Mouse (Mus musculus): ENCODE measurements at regions not wholly inside any gene's neighbourhood (a gene's known extent, or its start where the extent isn't known, plus 50 kb on each side); places are given as distances from the start of the nearest gene placed in this dataset.

DNA sequence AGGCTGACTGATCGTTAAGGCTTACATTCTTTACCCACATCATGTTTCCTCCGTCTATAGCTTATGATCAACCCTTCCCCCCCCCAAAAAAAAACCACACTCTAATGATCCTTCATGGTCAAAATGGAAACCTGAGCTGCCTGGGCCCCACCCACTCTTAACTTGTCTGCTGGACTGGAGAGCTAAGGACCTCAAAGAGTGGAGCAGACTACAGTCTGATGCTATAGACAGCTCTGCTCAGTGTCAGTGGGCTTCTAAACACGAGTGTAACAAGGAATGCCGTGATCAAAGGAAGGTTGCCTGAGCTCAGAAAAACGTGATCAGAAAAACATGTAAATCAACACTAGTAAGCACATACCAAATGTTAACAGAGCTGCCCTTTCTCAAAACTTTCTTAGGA, 324.7 kb downstream of the Xpnpep1 start:
- WGBS = 33% methylated on average over 5 of the region's 5 CpGs
- no peak overlapping the region for H3K9ac ChIP-seq (replicated peaks)
- no peaks in the 10 kb centered on the region for H3K9me3 ChIP-seq
- no peak overlapping the region for H3K4me2 ChIP-seq
- no peak overlapping the region for H3K27ac ChIP-seq
- ATAC-seq (ENCODE audit: insufficient number of reproducible peaks, insufficient read depth, low FRiP score, low TSS enrichment, low read depth) = no peak
- H3K36me3 ChIP-seq = no peaks in the 10 kb centered on the region
- no peaks in the 10 kb centered on the region for H3K4me1 ChIP-seq (replicated peaks)
- H3K27me3 ChIP-seq = no peaks in the 10 kb centered on the region
- H3K4me3 ChIP-seq (replicated peaks) = no peak overlapping the region

DNA sequence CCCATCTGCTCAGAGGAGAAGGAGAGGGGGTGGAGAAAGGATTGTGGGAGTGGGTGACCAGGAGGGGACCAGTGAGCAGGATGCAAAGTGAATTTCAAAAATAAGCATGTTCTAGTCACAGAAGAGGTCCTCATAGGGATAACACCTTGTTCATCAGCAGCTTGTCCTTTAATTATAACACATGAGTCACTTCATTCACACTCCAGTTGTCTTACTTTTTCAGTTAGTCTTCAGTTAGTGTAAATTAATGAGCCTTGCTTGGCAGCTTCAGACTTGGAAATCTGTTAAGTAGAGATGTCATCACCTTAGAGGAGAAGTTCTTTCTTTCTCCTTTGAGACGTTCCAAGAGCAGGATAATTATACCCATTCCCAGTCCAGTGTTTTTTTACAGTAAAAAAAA, 332.3 kb downstream of the Xpnpep1 start:
- no peak for ATAC-seq (ENCODE audit: insufficient number of reproducible peaks, insufficient read depth, low FRiP score, low TSS enrichment, low read depth)
- Histone ChIP-seq H3K9ac (replicated peaks) (no peak overlapping the region), H3K4me3 (replicated peaks) (no peak overlapping the region), H3K4me2 (no peak overlapping the region), H3K27ac (no peak overlapping the region), H3K27me3 (no peaks in the 10 kb centered on the region), H3K9me3 (no peaks in the 10 kb centered on the region), H3K36me3 (no peaks in the 10 kb centered on the region), H3K4me1 (replicated peaks) (no peaks in the 10 kb centered on the region)
- 65% methylated on average over 1 of the region's 1 CpGs for WGBS

DNA sequence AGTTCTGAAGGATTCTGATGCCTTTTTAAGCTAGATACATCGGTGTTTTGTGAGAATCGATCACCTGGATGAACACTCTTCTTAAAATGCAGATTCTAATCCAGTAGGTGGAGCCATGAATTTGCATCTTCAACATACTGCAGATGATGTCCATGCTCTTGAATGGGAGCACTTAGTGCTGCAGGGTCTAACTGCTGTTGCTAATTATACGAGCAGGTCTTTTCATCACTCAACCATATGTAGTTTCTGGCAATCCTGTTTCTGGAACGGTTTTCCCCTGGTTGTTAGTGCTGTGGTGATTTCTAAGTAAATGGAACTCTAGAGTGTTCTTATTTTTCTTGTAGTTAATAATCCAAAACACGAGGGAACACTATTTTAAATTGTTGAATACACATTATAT, 379.0 kb downstream of the Xpnpep1 start:
- Histone ChIP-seq H3K4me1 (replicated peaks) (no peaks in the 10 kb centered on the region), H3K27me3 (no peaks in the 10 kb centered on the region), H3K4me3 (replicated peaks) (no peak overlapping the region), H3K9ac (replicated peaks) (no peak overlapping the region), H3K4me2 (no peak overlapping the region), H3K27ac (no peak overlapping the region), H3K9me3 (no peaks in the 10 kb centered on the region), H3K36me3 (no peaks in the 10 kb centered on the region)
- no peak for ATAC-seq (ENCODE audit: insufficient number of reproducible peaks, insufficient read depth, low FRiP score, low TSS enrichment, low read depth)
- WGBS = 51% methylated on average over 5 of the region's 5 CpGs

DNA sequence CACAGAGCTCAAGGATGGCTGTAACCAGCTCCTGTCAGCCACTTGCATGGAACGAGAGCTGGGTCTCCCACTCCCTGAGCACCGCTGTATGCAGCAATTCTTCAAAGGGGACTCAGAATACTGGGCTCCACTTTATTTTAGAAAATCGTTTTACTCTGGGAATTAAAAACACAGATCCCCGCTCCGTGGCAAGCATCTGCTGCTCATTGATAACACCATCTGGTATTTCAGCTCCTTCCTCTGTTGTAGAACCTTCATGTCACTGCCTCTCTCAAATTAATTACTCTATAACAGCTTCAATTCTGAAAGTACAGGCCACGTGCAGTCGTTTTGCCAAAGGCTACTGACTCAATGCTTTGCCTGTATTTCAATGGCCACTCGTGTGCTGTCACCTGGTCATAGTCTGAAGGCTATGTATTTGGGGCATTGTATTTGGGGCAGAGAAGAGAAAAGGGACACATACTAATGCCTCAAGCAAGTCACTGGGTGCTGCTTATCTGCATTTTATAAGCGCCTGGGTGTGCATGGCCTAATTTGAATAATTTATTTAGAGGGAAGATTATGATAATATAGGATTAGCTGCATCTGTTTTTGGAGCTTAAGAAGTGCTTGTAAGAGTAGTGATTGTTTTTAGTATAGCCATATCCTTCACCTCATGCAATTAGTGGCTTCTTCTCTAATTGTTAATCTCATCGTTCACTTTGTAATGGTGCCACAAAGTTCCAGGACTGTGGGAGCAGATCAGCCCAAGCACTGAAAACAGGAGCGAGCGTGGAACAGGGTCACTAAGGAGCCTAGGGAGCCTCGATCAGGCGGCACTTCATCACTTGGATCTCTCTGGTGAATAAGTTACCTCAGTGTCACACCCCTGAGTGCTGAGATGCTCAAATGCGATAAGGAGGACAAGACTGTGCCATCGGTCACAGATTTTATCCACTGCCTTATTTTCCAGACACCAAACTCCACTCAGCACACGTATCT, 383.3 kb downstream of the Ins1 start:
- no peak overlapping the region for H3K4me3 ChIP-seq (replicated peaks)
- no peak overlapping the region for H3K27ac ChIP-seq
- ATAC-seq (ENCODE audit: insufficient number of reproducible peaks, insufficient read depth, low FRiP score, low TSS enrichment, low read depth) = no peak
- H3K9me3 ChIP-seq = no peaks in the 10 kb centered on the region
- no peaks in the 10 kb centered on the region for H3K36me3 ChIP-seq
- H3K27me3 ChIP-seq = no peaks in the 10 kb centered on the region
- peaks cover 3% of the 10 kb centered on the region; the same call in 1 of the 2 replicates for H3K4me1 ChIP-seq (replicated peaks)
- H3K9ac ChIP-seq (replicated peaks) = no peak overlapping the region
- no peak overlapping the region for H3K4me2 ChIP-seq
- 48% methylated on average over 17 of the region's 17 CpGs for WGBS

DNA sequence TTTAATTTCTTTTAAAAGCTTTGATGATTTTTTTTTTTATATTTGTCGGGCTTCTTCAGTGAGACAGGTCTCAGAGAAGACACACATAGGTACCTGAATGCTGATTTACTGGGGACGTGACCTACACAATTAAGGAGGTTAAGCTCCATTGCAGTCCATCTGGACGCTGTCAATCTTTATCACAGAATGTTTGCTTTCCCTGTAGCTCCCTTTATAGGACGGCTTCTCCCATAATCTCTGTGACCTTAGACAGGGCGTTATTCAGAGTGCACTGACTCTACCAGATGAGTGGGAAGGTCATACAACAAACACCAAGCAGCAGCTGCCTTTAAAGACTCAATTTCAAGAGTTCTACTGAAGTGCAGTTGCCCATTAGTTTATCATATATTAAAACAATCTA, 376.1 kb downstream of the Ins1 start:
- Histone ChIP-seq H3K9me3 (no peaks in the 10 kb centered on the region), H3K27ac (no peak overlapping the region), H3K27me3 (no peaks in the 10 kb centered on the region), H3K4me1 (replicated peaks) (no peaks in the 10 kb centered on the region), H3K4me3 (replicated peaks) (no peak overlapping the region), H3K4me2 (no peak overlapping the region), H3K9ac (replicated peaks) (no peak overlapping the region), H3K36me3 (no peaks in the 10 kb centered on the region)
- 31% methylated on average over 5 of the region's 5 CpGs for WGBS
- no peak for ATAC-seq (ENCODE audit: insufficient number of reproducible peaks, insufficient read depth, low FRiP score, low TSS enrichment, low read depth)

DNA sequence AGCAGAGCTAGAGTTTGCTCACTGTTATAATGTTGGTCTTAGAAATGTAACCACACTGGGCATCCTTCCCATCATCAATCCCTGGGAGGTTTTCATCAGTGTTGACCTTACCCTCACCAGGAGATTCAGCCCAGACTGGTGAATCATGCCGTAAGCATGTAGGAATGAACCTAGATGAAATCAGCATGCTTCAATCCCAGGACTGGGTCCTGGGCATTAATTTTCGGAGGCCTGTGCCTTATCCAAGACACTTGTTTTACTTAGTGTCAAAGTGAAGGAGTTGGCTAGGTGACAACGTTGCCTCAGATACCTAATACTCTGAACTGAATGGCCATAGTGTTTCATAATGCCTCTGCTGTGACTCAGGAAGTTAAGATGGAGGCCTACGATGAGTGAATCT, 368.4 kb downstream of the Ins1 start:
- Histone ChIP-seq H3K4me2 (no peak overlapping the region), H3K27me3 (no peaks in the 10 kb centered on the region), H3K4me3 (replicated peaks) (no peak overlapping the region), H3K4me1 (replicated peaks) (no peaks in the 10 kb centered on the region), H3K27ac (no peak overlapping the region), H3K36me3 (no peaks in the 10 kb centered on the region), H3K9me3 (no peaks in the 10 kb centered on the region), H3K9ac (replicated peaks) (no peak overlapping the region)
- ATAC-seq (ENCODE audit: insufficient number of reproducible peaks, insufficient read depth, low FRiP score, low TSS enrichment, low read depth) = no peak
- 81% methylated on average over 4 of the region's 4 CpGs for WGBS

DNA sequence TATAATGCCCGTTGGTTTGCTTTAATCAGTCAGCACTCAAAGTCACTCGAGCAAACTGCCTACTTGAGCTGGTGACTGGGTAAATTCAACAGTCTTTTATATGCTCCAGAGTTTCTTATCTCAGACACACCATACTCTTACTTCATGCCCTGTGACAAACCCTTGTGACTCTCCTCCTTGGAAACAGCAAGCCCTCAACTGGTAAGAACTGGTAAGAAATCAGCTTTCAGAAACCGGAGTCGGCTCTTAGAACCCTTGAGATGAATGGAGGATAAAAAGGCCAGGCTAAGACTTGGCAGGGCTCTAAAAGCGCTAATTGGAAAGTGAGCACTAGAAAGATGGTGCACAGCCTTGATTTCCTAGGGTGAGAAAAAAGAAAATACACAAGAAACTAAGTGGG, 360.2 kb downstream of the Ins1 start:
- WGBS = 69% methylated on average over 5 of the region's 5 CpGs
- ATAC-seq (ENCODE audit: insufficient number of reproducible peaks, insufficient read depth, low FRiP score, low TSS enrichment, low read depth) = no peak
- no peaks in the 10 kb centered on the region for H3K27me3 ChIP-seq

DNA sequence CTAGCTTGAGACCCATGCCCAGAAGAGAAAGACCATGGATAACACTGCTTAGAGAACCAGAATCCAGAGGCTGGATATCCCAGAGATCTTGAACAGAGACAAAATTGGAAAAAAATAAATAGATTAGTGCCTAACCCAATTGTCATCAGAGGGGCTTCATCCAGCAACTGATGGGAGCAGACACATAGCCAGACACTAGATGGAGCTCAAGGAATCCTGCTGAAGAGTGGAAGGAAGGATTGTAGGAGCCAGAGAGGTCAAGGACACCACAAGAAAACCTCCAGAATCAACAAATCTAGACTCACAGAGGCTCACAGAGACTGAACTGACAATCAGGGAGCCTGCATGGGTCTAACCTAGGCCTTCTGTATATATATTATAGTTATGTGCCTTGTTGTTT, 359.4 kb downstream of the Ins1 start:
- Histone ChIP-seq H3K4me1 (replicated peaks) (peaks cover 9% of the 10 kb centered on the region), H3K27me3 (no peaks in the 10 kb centered on the region), H3K9me3 (no peaks in the 10 kb centered on the region), H3K36me3 (no peaks in the 10 kb centered on the region), H3K27ac (no peak overlapping the region), H3K4me2 (no peak overlapping the region), H3K9ac (replicated peaks) (no peak overlapping the region), H3K4me3 (replicated peaks) (no peak overlapping the region)
- no peak for ATAC-seq (ENCODE audit: insufficient number of reproducible peaks, insufficient read depth, low FRiP score, low TSS enrichment, low read depth)

More for the DNA sequence above, 360.2 kb downstream of the Ins1 start:
- Histone ChIP-seq H3K4me3 (replicated peaks) (no peak overlapping the region), H3K27ac (no peak overlapping the region), H3K9ac (replicated peaks) (no peak overlapping the region), H3K36me3 (no peaks in the 10 kb centered on the region), H3K9me3 (no peaks in the 10 kb centered on the region), H3K4me2 (no peak overlapping the region), H3K4me1 (replicated peaks) (peaks cover 9% of the 10 kb centered on the region)

DNA sequence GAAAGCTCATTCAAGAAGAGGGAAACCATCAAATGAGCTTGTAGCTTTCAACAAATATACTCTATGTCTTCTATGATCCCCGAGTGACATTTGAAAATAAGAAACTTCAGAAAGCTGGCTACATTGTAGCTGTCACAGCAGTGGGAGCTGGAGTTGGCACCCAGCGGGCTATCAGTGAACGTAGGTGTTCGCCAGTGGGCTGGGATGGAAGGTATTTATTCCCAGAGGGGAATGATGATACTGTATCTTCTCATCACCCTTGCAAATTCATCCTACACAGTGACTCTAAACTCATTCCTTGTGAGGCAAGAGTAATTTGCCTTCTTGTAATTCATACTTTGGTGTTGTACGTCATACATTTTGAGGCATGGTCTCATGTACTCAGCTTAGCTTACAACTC, 349.3 kb downstream of the Ins1 start:
- Histone ChIP-seq H3K4me1 (replicated peaks) (no peaks in the 10 kb centered on the region), H3K9ac (replicated peaks) (no peak overlapping the region), H3K27me3 (no peaks in the 10 kb centered on the region), H3K4me3 (replicated peaks) (no peak overlapping the region), H3K36me3 (no peaks in the 10 kb centered on the region), H3K9me3 (no peaks in the 10 kb centered on the region), H3K4me2 (no peak overlapping the region), H3K27ac (no peak overlapping the region)
- no peak for ATAC-seq (ENCODE audit: insufficient number of reproducible peaks, insufficient read depth, low FRiP score, low TSS enrichment, low read depth)
- WGBS = 88% methylated on average over 5 of the region's 5 CpGs

DNA sequence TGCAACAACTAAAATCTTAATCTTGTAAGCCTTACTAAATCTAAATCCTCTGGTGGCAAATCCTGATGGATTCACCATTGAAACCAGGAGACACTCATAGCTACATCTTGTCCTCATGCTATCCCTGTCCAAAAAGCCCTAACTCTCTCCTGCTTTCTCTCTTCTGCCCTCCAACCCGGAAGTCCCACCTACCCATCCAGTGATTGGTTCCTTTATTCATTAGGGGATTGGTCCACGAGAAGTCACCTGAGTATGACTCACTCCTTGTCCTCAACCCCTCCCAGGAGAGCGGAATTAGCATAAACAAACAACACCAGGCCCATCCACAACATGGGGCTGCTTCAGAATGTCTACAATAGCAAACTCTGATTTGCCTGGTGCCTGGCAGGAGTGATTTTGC, 342.8 kb downstream of the Ins1 start:
- no peak overlapping the region for H3K9ac ChIP-seq (replicated peaks)
- no peak overlapping the region for H3K4me2 ChIP-seq
- WGBS = 69% methylated on average over 3 of the region's 3 CpGs
- no peaks in the 10 kb centered on the region for H3K9me3 ChIP-seq
- ATAC-seq (ENCODE audit: insufficient number of reproducible peaks, insufficient read depth, low FRiP score, low TSS enrichment, low read depth) = no peak
- no peak overlapping the region for H3K27ac ChIP-seq
- H3K4me1 ChIP-seq (replicated peaks) = no peaks in the 10 kb centered on the region
- no peak overlapping the region for H3K4me3 ChIP-seq (replicated peaks)
- H3K36me3 ChIP-seq = no peaks in the 10 kb centered on the region
- H3K27me3 ChIP-seq = no peaks in the 10 kb centered on the region

DNA sequence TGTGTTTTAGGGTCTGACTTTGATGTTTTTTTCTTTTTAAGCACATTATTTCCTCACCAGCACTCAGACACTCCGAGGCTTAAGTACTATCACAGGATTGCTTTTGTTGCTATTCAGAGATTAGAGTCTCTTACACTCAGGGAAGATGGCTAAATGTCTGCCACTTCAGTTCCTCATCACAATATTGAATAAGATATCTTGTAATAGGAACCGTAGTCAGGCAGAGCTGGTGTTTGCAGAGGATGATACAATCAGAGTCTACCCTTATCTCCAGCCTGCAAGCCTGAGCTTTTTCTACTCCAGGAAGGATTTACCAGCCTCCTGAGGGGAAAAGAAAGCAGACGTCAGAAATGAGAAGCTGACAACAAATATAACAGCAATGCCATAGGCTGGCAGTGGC, 336.3 kb downstream of the Ins1 start:
- no peaks in the 10 kb centered on the region for H3K4me1 ChIP-seq (replicated peaks)
- 54% methylated on average over 3 of the region's 3 CpGs for WGBS
- H3K27me3 ChIP-seq = no peaks in the 10 kb centered on the region
- ATAC-seq (ENCODE audit: insufficient number of reproducible peaks, insufficient read depth, low FRiP score, low TSS enrichment, low read depth) = no peak
- H3K36me3 ChIP-seq = no peaks in the 10 kb centered on the region
- H3K9ac ChIP-seq (replicated peaks) = no peak overlapping the region
- no peak overlapping the region for H3K4me2 ChIP-seq
- H3K9me3 ChIP-seq = no peaks in the 10 kb centered on the region
- no peak overlapping the region for H3K4me3 ChIP-seq (replicated peaks)
- no peak overlapping the region for H3K27ac ChIP-seq

DNA sequence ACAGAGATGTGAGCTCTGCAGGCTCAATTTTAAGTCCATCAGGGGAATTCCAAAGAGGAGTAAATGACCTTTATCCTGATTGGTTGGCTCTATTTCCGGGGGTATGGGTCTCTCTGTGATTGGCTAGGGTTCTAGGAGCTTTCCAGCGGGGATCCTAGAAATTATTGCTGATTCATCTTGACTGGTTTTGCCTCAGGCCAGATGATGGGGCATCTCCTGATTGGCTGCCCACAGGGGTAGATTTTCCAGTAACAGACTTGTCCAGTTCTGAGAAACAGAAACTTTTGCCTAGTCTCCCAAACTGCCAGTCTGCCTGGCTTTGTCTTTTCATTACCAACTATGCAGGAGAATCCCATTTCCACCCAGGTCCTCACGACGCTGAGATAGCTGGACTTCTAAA, 301.3 kb downstream of the Ins1 start:
- Histone ChIP-seq H3K27ac (no peak overlapping the region), H3K9ac (replicated peaks) (no peak overlapping the region), H3K36me3 (no peaks in the 10 kb centered on the region), H3K9me3 (no peaks in the 10 kb centered on the region), H3K4me1 (replicated peaks) (no peaks in the 10 kb centered on the region; the same call in 1 of the 2 replicates), H3K4me3 (replicated peaks) (no peak overlapping the region), H3K4me2 (no peak overlapping the region), H3K27me3 (no peaks in the 10 kb centered on the region)
- no peak for ATAC-seq (ENCODE audit: insufficient number of reproducible peaks, insufficient read depth, low FRiP score, low TSS enrichment, low read depth)
- WGBS = 84% methylated on average over 4 of the region's 4 CpGs

All from limb, embryonic 12.5 days (tissue).